Mouse (Mus musculus) neural tube, embryonic 10.5 days (tissue): ENCODE data around the gene Dlx2.

Experiments used
- DNase-seq: peaks from one replicate; pipeline ENCODE4 v3.0.0-alpha.2; 2017; ENCODE audit warnings: low spot score; ENCODE audit errors: extremely low spot score

Dlx2 gene

DNA sequence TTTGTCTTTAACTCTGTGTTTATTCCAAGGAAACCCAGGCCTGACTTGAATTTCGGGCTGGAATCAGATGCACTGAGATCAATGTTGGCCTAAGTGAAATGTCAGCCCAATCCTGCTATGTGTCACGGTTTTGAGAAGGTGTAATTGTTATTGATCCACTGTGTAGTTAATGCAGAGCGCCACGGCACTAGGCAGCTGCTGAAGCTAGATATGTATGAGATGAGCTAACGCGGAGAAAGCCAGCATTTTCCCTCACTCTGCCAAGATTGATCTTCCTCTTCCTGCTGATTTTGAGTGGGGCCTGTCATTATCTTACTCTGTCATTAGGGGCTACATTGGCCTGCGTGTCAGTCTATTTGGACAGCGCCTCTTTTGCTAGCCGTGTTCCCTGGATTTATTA is 34.2 kb downstream of the Dlx2 start:
- DNase-seq, result no peak

DNA sequence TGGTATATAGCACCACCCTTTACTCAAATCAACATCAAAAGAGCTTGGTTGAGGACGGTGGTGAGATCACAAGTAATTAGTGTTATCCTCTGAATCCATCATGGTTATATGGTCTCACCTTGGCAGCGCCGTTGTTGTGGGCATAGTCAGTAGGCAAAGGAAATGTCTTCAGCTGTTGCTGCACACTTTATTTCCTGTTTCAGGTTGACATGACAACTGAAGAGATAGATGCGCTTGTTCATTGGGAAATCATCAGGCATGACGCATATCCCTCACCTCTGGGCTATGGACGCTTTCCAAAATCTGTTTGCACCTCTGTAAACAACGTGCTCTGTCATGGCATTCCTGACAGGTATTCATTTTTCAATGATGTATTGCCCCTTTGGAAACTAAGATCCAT is 35.3 kb downstream of the Dlx2 start:
- no peak for DNase-seq

DNA sequence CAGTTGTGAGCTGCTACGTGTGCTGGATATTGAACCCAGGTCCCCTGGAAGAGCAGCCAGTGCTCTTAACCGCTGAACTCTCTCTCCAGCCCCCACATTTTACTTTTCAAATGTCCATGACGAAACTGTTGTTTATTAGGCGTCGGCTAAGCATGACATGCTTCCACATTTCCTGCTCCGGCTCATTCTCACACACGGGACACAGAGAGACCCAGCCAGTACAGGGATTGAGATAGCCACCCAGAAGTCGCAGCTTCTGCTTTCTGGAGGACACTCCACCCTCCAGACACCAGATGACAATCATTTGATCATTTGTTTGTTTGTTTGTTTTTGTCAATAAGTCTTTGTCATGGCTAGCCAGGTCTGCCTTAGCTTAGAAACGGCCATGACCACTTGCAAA is 41.7 kb downstream of the Dlx2 start:
- DNase-seq, result no peak

DNA sequence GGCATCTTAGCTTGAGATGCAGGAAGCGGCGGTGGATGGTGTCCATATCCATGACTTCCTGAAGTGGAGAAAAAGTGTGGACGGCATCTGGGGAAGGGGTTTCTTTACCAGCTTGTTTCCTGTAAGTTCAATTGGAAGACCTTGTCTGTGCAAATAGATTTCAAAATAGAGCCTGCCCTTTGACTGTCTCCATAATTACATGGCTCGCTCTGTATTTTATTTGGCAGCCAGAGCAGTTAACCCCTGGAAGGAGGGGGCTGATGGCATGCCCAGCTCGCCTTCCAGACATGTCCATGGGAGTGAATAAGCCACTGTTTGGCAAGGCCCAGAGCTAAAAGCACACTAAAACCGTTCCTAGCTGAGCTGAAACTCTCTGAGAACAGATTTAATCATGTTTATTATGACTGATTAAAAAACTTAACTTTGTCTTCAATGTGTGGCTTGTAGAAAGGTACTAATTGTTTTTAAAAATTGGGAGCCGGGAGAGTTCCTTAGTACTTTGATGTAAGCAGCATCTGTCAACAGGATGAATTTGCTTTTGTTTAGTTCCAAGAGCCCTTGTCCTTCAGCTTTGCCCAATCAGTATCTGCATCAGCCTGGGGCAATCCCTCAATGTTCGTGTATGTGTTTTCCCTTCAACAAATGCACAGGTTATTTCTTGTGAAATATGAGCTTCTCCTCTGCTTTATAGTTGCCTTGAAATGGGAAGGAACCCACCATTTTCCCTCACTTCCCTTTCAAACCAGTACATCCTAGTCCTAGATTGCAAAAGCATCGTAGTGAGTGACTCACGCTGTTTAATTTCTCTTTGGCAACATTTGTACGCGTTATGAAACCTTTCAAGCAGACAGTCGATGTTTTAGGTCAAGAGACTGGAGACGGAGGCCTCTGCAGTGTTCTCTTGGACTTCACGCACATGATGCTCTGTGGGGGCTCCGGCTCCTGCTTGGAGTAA is 47.0 kb downstream of the Dlx2 start:
- DNase-seq, result no peak

DNA sequence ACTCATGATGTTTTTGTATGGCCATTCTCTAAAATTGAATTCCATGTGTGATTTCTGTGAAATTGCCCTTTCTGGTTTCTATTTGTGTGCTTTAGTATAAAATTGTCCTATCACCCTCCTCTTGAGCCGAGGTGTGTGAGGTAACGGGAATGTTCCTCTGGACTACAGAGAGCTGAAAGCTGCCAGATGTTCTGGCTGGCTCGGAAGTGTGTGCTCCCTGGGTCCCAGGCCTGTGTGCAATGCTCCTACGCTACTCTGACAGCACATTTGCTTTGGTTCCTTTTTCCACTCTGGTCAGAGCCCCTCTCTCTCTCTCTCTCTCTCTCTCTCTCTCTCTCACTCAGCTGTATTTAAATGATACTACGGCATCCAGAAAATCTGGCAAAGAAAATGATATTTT is 49.4 kb downstream of the Dlx2 start:
- DNase-seq, result no peak

DNA sequence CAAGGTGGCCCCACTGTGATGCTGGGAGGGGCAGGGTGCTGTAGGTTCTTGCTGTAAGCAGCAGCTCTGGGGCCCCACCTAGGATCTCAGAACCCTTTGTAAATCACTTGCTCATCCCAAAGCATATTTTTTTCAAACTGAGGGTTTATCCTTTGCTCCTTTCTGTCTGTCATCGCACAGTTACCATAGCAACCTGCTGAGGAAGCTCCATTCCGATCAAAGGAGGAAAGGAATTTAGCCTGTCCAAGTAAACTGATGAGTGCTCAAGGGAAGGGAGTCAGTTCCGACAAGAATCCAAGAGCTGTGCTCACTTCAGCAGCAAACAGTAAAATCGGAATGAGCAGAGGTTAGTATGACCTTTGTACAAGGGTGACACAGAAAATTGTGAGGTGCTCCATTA is 51.6 kb downstream of the Dlx2 start:
- no peak for DNase-seq

DNA sequence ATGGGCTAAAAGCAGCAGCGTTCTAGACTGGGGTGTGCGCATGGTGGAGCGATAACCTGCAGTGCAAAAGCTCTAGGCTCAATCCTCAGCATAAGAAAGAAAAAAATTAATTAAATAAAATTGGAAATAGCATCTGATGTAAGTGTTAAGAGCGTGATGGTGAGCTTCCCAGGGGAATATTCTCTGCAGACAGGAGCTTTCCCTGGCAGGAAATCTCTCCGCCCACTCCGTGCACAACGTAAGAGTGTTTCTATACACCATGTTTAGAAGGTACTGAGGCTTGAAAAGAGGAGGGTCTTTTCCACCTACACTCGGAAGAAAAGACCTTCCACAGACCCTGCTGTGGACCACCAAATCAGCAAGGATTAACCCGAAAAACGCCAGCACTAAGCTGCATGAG is 52.1 kb downstream of the Dlx2 start:
- no peak for DNase-seq
